Mouse (Mus musculus) brain, embryonic 14.5 days (tissue): ENCODE data around the gene Ric1.

ENCODE experiments used
- CTCF ChIP-seq: fragments of 200-500 bp; IDR thresholded peaks from 2 replicates; pipeline ENCODE4 v1.5.1; 2012; ENCODE audit warnings: inconsistent platforms, mild to moderate bottlenecking, moderate library complexity, borderline replicate concordance; ENCODE audit not compliant: insufficient read depth, insufficient read length; ENCODE audit errors: extremely low read depth
- POLR2A ChIP-seq: fragments of 200-500 bp; IDR thresholded peaks from 2 replicates; pipeline ENCODE4 v1.6.1; 2012; ENCODE audit warnings: mild to moderate bottlenecking, inconsistent platforms, borderline replicate concordance; ENCODE audit not compliant: poor library complexity, insufficient read depth, insufficient read length, severe bottlenecking; ENCODE audit errors: extremely low read depth

DNA sequence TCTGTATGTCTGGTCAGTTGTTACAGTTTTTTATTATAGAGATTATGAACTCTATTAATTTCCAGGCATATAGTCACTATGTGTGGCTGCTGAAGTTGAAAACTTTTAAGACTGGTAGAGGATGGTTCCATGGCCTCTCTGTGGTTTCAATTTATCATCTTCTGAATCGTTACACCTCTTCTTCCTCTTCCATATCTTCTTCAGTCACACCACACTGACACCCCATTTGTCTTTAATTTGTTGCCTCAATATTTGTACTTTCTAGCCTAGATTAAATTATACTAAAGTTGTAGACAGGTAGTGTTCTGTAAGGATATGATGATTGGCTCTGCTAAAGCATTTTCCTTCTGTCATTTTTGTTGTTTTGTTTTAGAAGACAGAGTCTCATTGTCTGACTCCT is 44.4 kb downstream of the Ric1 start:
- TF ChIP-seq POLR2A = no peak
- no peak for TF ChIP-seq CTCF
